Comparison of ENCODE assay signal across 22 mouse cellular contexts in the genomic region with DNA sequence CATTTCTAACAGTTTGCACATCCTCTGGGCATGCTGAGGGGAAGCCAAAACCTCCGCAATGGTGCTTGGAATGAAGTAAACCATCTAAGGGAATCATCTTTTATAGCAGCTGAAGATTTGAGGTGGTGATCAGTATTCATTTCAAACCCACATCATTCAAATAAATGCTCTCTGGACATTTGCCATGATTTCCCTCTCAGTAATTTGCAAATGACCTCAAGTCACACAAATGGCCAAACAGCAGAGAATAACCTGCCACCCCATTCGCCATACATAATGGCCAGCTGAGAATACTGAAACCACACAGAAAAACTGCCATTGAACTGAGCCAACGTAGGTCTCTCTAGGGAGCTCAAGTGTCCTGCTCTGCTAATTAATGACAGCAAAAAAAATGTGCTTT.
A peak's percentile ranks its signal among the peaks of the same experiment; 100 is the strongest.
DNase-seq lines count a peak whose midpoint lies in the region; ATAC-seq and TF ChIP-seq lines count a peak whose summit lies in the region.
"Had no signal": no experiment of that assay in that cellular context is flagged by ENCODE, and none has a peak within 500 bp of the region (broad histone marks: within the 10 kb centered on the region; RNA-seq: fewer than 3 reads in every experiment).

No protein-coding gene starts in this region.

- peak overlapping the region; percentile 65 for H3K4me2 ChIP-seq in CH12.LX (ENCODE audit: insufficient read depth, low read depth, poor library complexity, severe bottlenecking)
- no peak overlapping the region for H3K4me2 ChIP-seq in lung, postnatal 0 days (replicated peaks; ENCODE audit: low read depth, low read length)
- H3K4me2 ChIP-seq: embryonic facial prominence, embryonic 13.5 days; embryonic facial prominence, embryonic 15.5 days; forebrain, embryonic 13.5 days; forebrain, embryonic 15.5 days had no signal

- TF ChIP-seq EP300 in CH12.LX (IDR thresholded peaks at IDR 0.05; ENCODE audit: low read length): no peak; the same call in 1 of the 2 replicates
- no peak for TF ChIP-seq EP300 in lung, postnatal 0 days (IDR thresholded peaks at IDR 0.05)

- no peaks in the 10 kb centered on the region for H3K36me3 ChIP-seq in CH12.LX (replicated peaks in 1 of 2; ENCODE audit: control insufficient read depth in 1 of 2, insufficient read depth in 1 of 2, low read length in 1 of 2)
- H3K36me3 ChIP-seq in lung, postnatal 0 days (ENCODE audit: insufficient read depth, low read length): no peaks in the 10 kb centered on the region
- H3K36me3 ChIP-seq: embryonic facial prominence, embryonic 13.5 days; embryonic facial prominence, embryonic 15.5 days; forebrain, embryonic 15.5 days had no signal

- CTCF ChIA-PET in Patski (lab: Charles Lee): interaction anchor here (0.9 kb wide), 2 partner anchors 9 kb away, joined by 3 to 4 read pairs; no protein-coding TSS in a partner anchor

- DNase-seq in CH12.LX (ENCODE audit: extremely low read depth) (peak; percentile 14), Patski (ENCODE audit: low read depth, low spot score) (peak; percentile 2)
- peak; percentile 34 for DNase-seq in brain, embryonic 14.5 days (ENCODE audit: low read depth)
- no peak for DNase-seq in lung, postnatal 0 days (ENCODE audit: low spot score)
- DNase-seq: adrenal gland, adult 8-10 months; adrenal gland, postnatal 14 days; adrenal gland, postnatal 36 days; B cell, adult 2 months; cerebellum, adult 11 months; cerebellum, adult 18-20 months; cerebellum, adult 8-10 months; cerebellum, adult 9-11 months; cerebellum, postnatal 14 days; cerebellum, postnatal 36 days; embryo, embryonic 11 days; forebrain, postnatal 0 days had no signal

- no peak overlapping the region; the same call in 1 of the 2 replicates for H3K9ac ChIP-seq in CH12.LX (ENCODE audit: insufficient read depth, low read depth)
- no peak overlapping the region for H3K9ac ChIP-seq in lung, postnatal 0 days (replicated peaks; ENCODE audit: low read depth)
- H3K9ac ChIP-seq: embryonic facial prominence, embryonic 13.5 days; embryonic facial prominence, embryonic 15.5 days; forebrain, embryonic 13.5 days; forebrain, embryonic 15.5 days; forebrain, postnatal 0 days had no signal

- H3K4me1 ChIP-seq in CH12.LX (ENCODE audit: control insufficient read depth in 1 of 2, insufficient read depth in 2 of 2): peaks cover 12 to 41% of the 10 kb centered on the region in 2 experiments
- no peaks in the 10 kb centered on the region for H3K4me1 ChIP-seq in lung, postnatal 0 days (ENCODE audit: insufficient read depth, low read depth, low read length)
- H3K4me1 ChIP-seq: forebrain, embryonic 15.5 days had no signal

- H3K4me3 ChIP-seq in CH12.LX (replicated peaks in 1 of 3; ENCODE audit: low read depth in 2 of 3, low read length in 2 of 3, poor library complexity in 1 of 3): peak overlapping the region in 1 of 3 experiments; percentile 22
- no peak overlapping the region for H3K4me3 ChIP-seq in lung, postnatal 0 days (ENCODE audit: low read depth, low read length)
- H3K4me3 ChIP-seq: embryonic facial prominence, embryonic 13.5 days; embryonic facial prominence, embryonic 15.5 days; forebrain, embryonic 13.5 days; forebrain, embryonic 15.5 days had no signal

- ATAC-seq in Patski: no peak
- no peak for ATAC-seq in lung, postnatal 0 days
- no peak for ATAC-seq in erythroblast, adult 5-6 weeks (replicated peaks; ENCODE audit: low FRiP score, poor library complexity, severe bottlenecking)
- ATAC-seq: CD4-positive, CD25-positive, alpha-beta regulatory T cell, adult 4 months; forebrain, embryonic 13.5 days; forebrain, embryonic 15.5 days; forebrain, postnatal 0 days had no signal

- no peak for TF ChIP-seq POLR2A in CH12.LX (IDR thresholded peaks at IDR 0.05; ENCODE audit: low read depth, low read length)
- TF ChIP-seq POLR2A in brain, embryonic 14.5 days (IDR thresholded peaks at IDR 0.05; ENCODE audit: borderline replicate concordance, extremely low read depth, insufficient read depth, insufficient read length, poor library complexity, severe bottlenecking): no peak

- no peaks in the 10 kb centered on the region for H3K79me2 ChIP-seq in CH12.LX (replicated peaks; ENCODE audit: control insufficient read depth, extremely low read depth, insufficient read depth, poor library complexity, severe bottlenecking)

- no peak for TF ChIP-seq RAD21 in CH12.LX (IDR thresholded peaks at IDR 0.05; ENCODE audit: low read depth, low read length)

- in situ Hi-C loops in CH12.LX (cut with MboI; ENCODE audit: low pct_ligation_motif_present, low pct_unique_long_range_greater_than_20kb, low sequenced_read_pairs) (no loop called here), Patski (cut with MboI; ENCODE audit: low pct_unique_long_range_greater_than_20kb) (no loop called here)

- H3K27me3 ChIP-seq in CH12.LX (replicated peaks) (no peaks in the 10 kb centered on the region), Patski (no peaks in the 10 kb centered on the region)
- H3K27me3 ChIP-seq in lung, postnatal 0 days (replicated peaks; ENCODE audit: insufficient read depth, low read length): no peaks in the 10 kb centered on the region
- H3K27me3 ChIP-seq: embryonic facial prominence, embryonic 13.5 days; embryonic facial prominence, embryonic 15.5 days; forebrain, embryonic 13.5 days; forebrain, embryonic 15.5 days had no signal

- TF ChIP-seq CTCF in CH12.LX (conservative IDR thresholded peaks at IDR 0.05 in 1 of 2, IDR thresholded peaks at IDR 0.05 in 1 of 2; ENCODE audit: low read depth in 2 of 2, low read length in 2 of 2) (no peak), Patski (IDR thresholded peaks at IDR 0.05) (no peak)
- TF ChIP-seq CTCF in brain, embryonic 14.5 days (IDR thresholded peaks at IDR 0.05; ENCODE audit: borderline replicate concordance, extremely low read depth, insufficient read depth, insufficient read length): no peak
- TF ChIP-seq CTCF in lung, postnatal 0 days (IDR thresholded peaks at IDR 0.05): no peak

- H3K27ac ChIP-seq in CH12.LX (ENCODE audit: insufficient read depth, low read depth): 0 out of 2 replicates have a peak overlapping the region, but pooled peaks have one; percentile 42
- H3K27ac ChIP-seq in lung, postnatal 0 days (ENCODE audit: low read length): no peak overlapping the region
- H3K27ac ChIP-seq: embryonic facial prominence, embryonic 13.5 days; embryonic facial prominence, embryonic 15.5 days; forebrain, embryonic 13.5 days; forebrain, embryonic 15.5 days had no signal

- POLR2A ChIA-PET in Patski (lab: Charles Lee): no interaction called here

- no peaks in the 10 kb centered on the region for H3K9me3 ChIP-seq in CH12.LX (replicated peaks; ENCODE audit: low read length)
- no peaks in the 10 kb centered on the region for H3K9me3 ChIP-seq in lung, postnatal 0 days (ENCODE audit: low read length)
- H3K9me3 ChIP-seq: embryonic facial prominence, embryonic 13.5 days; embryonic facial prominence, embryonic 15.5 days; forebrain, embryonic 13.5 days; forebrain, embryonic 15.5 days had no signal

- WGBS in lung, postnatal 0 days: 63% methylated on average over 3 of the region's 3 CpGs

- dilution Hi-C loops in CH12.LX (cut with MboI; ENCODE audit: extremely low pct_ligation_motif_present, extremely low pct_unique_long_range_greater_than_20kb, low sequenced_read_pairs): no loop called here

TF ChIP-seq in CH12.LX, 34 proteins besides CTCF, POLR2A, EP300 and RAD21:
- TF ChIP-seq ZNF384 (IDR thresholded peaks at IDR 0.05; ENCODE audit: low read depth, low read length): peak; percentile 57; the same call in 1 of the 2 replicates
- TF ChIP-seq JUN (IDR thresholded peaks at IDR 0.05; ENCODE audit: insufficient read depth, low read depth, low read length): no peak
- no peak for TF ChIP-seq MYC (IDR thresholded peaks at IDR 0.05; ENCODE audit: low read depth, low read length)
- no peak for TF ChIP-seq BHLHE40 (IDR thresholded peaks at IDR 0.05; ENCODE audit: low read depth, low read length)
- TF ChIP-seq MAX (IDR thresholded peaks at IDR 0.05; ENCODE audit: low read length): 0 out of 2 replicates have a peak, but pooled peaks have one; percentile 11
- no peak for TF ChIP-seq JUND (conservative IDR thresholded peaks at IDR 0.05; ENCODE audit: low read depth, low read length)
- no peak for TF ChIP-seq PAX5 (IDR thresholded peaks at IDR 0.05; ENCODE audit: low read length)
- TF ChIP-seq GABPA (IDR thresholded peaks at IDR 0.05; ENCODE audit: insufficient replicate concordance, low read depth, low read length): no peak
- no peak for TF ChIP-seq SMC3 (IDR thresholded peaks at IDR 0.05; ENCODE audit: low read depth, low read length)
- TF ChIP-seq ETS1 (conservative IDR thresholded peaks at IDR 0.05; ENCODE audit: low read depth, low read length): peak; percentile 46; the same call in 1 of the 2 replicates
- TF ChIP-seq MAZ (IDR thresholded peaks at IDR 0.05; ENCODE audit: low read depth, low read length): no peak
- 0 out of 2 replicates have a peak, but pooled peaks have one; percentile 13 for TF ChIP-seq MAFK (IDR thresholded peaks at IDR 0.05; ENCODE audit: insufficient replicate concordance, low read length)
- TF ChIP-seq POLR2AphosphoS2 (IDR thresholded peaks at IDR 0.05; ENCODE audit: low read depth, low read length): no peak
- no peak for TF ChIP-seq E2F4 (IDR thresholded peaks at IDR 0.05; ENCODE audit: insufficient replicate concordance, low read depth, low read length)
- no peak for TF ChIP-seq ZMIZ1 (IDR thresholded peaks at IDR 0.05; ENCODE audit: low read depth, low read length)
- no peak for TF ChIP-seq ZC3H11A (IDR thresholded peaks at IDR 0.05; ENCODE audit: low read depth, low read length)
- TF ChIP-seq SIN3A (IDR thresholded peaks at IDR 0.05; ENCODE audit: low read length): peak; percentile 43; the same call in 1 of the 2 replicates
- no peak for TF ChIP-seq HCFC1 (IDR thresholded peaks at IDR 0.05; ENCODE audit: low read depth, low read length)
- peak; percentile 35; the same call in 1 of the 2 replicates for TF ChIP-seq MEF2A (IDR thresholded peaks at IDR 0.05; ENCODE audit: borderline replicate concordance, low read depth, low read length)
- TF ChIP-seq IRF4 (IDR thresholded peaks at IDR 0.05; ENCODE audit: low read depth, low read length): peak; percentile 52; the same call in 1 of the 2 replicates
- peak; percentile 29; the same call in 1 of the 2 replicates for TF ChIP-seq TCF12 (IDR thresholded peaks at IDR 0.05; ENCODE audit: low read depth, low read length)
- TF ChIP-seq USF2 (conservative IDR thresholded peaks at IDR 0.05; ENCODE audit: low read depth, low read length): no peak
